Mouse (Mus musculus) large intestine, adult 2 months (tissue): ENCODE results near the gene Shisa7. TPM values are rescaled to one million over a fixed set of nuclear protein-coding genes. Genes with fewer than 3 reads are reported as not detected.
"Not testable (repeated sequence)": the region's sequence is repeated elsewhere in the genome, so short reads cannot be mapped to it uniquely, and the experiment has no call there.

Experiments
- DNase-seq: peaks from one replicate; pipeline ENCODE4 v3.0.0-alpha.2; 2012; ENCODE audit warnings: low read depth, low spot score
- WGBS: fragments of 180-500 bp; shearing (Covaris S2); methylation state at CpG from one replicate; pipeline ENCODE4 v1.1.7; 2018; 5-methylcytosine and 5-hydroxymethylcytosine counted together
- polyA plus RNA-seq: library from polyadenylated mRNA; depleted of rRNA; stranded (reverse); fragments of >200 nt; gene quantifications from 2 replicates; pipeline ENCODE4 v1.2.3, GENCODE M21; 2012

The Shisa7 gene
- polyA plus RNA-seq, 1 experiment = 0.86 TPM

DNA sequence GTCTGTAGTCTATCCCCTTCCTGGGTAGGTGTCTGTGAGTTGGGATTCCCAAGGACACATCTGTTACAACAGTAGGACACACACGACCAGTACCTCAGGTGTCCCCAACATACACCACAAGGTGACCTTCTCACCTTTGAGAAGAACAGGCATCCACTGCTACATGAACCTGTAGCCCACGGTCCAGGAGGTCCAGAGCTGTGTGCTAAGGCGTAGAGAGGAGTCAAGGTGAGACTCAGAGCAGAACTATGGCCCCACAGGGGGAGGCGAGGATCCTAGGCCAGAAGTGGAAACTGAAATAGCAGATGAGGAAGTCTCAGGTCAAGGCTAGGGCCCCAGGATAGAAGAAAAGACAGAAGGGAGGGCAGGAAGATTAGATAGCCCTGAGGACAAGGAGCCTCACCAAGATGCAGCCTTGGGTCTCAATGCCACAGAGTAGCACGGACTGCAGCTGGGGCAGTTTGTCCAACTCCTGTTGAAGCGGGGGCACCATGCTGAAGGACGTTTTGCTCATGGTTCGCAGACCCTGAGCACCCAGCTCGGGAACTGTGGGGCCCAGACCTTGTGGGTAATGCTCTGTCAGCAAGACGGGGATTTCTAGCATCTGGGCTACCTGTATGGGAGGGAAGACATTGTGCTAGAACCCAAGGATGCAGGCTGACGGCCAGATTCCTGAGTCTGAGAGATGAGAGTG lies 6.3 kb upstream of the Shisa7 start:
- 83% methylated on average over 11 of the region's 11 CpGs for WGBS

DNA sequence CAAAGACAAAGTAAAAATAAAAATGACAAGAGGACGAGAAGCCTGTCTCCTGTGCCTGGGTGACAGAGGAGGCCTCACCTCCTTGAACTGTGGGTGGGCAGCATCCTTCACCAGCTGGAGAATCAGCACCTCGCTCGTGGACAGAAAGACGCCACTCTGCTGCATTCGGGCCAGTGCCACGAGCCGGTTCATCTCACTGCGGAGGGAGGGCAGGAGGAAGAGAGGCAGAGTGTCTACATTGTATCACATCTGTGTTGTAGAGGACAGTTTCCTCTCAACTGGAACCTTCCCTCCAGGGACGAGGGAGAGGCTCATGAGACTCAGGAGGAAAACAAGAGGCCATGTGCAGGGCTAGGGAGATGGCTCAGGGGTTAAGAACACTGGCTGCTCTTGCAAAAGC lies 4.9 kb upstream of the Shisa7 start:
- 69% methylated on average over 9 of the region's 9 CpGs for WGBS
- no peak for DNase-seq

More for the DNA sequence above, 6.3 kb upstream of the Shisa7 start:
- no peak for DNase-seq

DNA sequence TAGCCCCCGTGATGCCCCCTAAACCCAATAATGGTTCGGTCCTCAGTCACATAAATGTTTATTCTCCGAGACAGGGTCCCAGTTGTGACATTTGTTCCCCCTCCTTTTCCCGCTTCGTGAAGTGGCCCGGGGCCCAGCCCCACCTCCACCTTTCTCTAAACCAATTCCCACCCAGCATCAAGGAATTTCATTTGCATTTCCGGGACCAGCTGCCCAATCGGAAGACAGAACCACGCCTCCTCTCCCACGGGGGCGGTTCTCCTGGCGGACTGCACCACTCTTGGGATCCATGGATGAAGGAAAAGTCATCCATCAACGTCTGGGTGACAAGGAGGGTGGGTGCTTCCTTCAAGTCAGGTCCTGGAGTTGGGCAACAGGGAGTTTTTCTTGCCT lies 417 bp upstream of the Shisa7 start:
- WGBS = 7% methylated on average over 13 of the region's 13 CpGs
- no peak for DNase-seq

DNA sequence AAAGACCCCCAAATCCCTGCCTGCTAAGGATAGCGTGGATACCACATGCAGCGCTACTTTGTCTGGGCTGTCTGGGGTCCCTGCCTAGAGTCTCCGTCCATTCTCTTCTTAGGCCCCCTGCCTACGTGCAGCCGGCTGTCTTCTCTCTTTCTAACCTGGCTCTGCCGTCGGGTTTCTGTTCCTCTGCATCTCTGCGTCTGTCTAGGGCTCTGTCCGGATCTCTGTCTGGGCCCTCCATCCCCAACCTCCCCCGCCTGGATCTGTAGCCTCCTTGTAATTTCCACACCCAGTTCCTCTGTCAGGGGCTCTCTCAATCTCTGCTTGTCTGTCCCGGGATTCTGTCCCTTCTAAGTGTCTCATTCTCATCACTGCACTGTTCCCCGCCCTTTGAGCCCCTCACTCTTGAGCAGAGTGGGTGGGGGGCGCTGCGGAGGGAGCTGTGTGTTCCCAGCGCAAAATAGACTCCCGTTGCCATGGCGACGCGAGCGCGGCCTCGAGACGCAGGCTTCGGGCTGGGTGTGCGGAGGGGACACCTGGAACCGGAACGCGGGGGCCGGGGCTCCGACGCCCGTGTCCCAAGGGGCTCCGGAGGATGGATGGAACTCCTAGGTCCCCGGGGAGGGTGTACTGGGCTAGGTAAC lies 772 bp downstream of the Shisa7 start:
- WGBS = 3% methylated on average over 34 of the region's 34 CpGs
- no peak for DNase-seq

DNA sequence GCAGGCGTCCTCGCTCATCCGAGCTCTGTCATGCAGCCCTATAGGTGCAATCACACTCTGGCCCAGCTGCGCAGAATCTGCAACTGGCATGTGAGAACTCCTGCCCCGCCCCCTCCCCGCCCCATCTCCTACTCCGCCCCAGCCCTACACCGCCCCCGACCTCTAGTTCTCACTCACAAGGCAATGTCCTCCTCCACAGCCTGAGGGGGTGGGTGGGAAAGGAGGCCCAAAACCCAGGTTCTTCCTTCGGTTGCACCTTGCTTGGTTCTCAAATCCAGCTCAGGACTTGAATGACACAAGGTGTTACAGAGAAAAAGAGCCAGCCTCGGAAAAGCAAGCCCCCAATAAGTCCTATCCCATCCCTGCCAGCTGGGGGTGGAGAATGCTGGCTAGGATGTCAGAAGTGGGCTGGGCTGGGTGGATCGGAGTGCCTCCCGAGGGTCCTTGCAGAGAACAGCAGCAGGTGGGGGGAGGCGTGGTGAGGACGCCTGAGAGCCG lies 1.8 kb downstream of the Shisa7 start:
- no peak for DNase-seq
- WGBS = under 1% methylated on average over 16 of the region's 16 CpGs

DNA sequence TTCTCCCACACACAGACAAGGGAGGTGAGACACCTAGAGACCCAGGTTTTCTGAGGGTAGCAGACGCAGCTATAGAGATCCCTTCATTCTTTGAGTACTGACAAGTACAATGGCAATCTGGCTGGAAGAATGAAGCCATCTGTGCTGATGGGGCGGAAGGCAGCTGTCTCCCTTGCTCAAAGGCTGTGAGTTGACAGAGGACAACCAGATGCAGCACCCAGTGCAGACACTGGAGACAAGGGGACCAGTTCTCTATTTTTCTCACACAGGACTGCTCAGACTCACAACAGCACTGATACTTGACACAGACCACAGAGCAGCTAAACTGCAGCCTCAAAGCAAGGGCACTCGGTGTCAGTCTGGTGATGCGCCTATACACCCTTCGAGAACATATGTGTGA lies 2.4 kb downstream of the Shisa7 start:
- 58% methylated on average over 5 of the region's 5 CpGs for WGBS
- no peak for DNase-seq

DNA sequence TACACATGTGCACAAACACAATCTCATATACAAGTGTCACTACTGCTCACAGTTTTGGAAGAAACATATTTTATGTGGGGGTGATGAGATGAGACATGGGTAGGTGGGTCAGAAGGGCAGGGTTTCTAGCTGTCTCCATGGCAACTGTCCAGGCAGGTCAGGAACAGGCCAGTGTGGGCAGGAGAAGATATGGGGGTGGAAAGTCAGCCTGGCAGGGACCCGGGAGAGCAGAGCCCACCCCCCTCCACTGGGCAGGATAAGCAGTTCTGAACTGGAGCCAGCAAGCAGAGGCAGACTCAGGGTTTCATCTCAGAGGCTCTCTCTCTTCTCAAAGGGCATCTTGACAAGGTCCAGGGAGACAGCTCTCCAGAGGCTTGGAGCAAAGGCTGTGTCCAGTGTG lies 6.9 kb downstream of the Shisa7 start:
- 9% methylated on average over 1 of the region's 1 CpGs for WGBS
- DNase-seq = no peak

DNA sequence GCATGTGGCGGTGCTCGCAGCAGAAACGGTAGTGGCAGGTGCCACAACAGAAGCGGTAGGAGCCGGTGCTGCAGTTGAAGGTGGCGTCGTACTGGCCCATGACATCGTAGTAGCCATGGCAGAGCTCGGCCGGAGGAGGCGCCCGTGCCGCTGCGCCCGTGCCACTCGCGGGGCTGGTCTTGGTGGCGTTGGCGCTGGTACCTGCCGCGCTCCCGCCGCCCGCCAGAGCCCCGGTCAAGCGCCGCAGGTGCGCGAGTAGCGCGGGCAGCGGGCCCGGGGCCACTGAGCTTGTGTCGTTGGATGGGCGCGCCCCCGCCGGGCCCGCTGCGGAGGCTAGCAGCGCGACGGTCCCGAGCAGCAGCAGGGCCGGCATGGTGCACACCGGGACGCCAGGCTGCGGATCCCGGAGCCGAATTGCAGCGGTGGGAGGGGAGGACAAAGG lies 8.1 kb downstream of the Shisa7 start:
- no peak for DNase-seq
- WGBS = under 1% methylated on average over 51 of the region's 51 CpGs

DNA sequence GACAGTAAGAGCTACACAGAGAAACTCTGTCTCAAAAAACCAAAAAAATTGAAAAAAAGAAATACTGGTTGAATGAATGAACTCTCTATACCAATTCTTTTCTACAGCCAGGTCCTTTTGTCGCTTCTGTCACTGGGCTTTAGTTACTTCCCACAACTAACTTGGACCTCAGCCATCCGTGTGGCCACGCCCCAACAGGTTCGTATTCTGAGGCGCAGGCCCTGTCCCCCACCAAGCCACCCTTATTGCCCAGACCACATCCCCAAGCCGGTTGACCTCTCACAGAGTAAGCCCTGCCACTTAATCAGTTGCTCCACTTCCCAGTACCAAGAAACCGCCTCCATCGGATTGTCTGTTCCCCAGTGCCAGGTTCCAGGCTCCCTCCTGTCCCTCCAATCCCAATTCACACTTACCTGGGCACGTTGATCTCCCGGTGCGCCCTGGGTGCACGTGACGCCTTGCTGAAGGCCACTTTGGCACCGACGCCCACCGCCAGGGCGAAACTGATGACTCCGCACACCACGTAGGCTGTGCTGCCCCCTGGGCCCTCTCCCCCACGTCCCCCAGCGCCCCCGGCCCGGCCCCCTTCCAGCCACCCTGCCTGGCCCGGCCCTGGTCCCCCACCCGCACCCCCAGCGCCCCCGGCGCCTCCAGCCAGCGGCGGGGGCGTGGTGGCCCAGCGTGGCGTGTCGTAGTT lies 8.7 kb downstream of the Shisa7 start:
- DNase-seq = no peak
- WGBS = 2% methylated on average over 34 of the region's 34 CpGs

DNA sequence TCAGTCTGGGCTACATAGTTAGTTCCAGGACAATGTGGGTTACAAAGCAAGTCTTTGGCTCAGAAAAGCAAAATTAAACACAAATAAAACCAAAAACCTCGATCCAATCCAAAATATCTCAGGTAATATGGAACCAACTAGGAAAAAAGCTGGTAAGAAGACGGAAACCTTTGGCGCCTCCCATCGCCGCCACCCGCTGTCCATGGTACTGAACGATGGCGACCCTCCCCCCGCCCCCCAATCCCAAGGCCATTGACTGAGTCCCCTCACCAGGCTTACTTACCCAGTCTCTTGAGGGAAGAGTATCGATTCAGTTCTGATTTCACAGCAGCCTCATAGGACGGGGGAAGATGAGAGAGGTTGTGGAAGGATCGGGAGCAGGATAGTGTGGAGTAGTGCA lies 14.0 kb downstream of the Shisa7 start:
- 27% methylated on average over 12 of the region's 12 CpGs for WGBS
- no peak for DNase-seq

DNA sequence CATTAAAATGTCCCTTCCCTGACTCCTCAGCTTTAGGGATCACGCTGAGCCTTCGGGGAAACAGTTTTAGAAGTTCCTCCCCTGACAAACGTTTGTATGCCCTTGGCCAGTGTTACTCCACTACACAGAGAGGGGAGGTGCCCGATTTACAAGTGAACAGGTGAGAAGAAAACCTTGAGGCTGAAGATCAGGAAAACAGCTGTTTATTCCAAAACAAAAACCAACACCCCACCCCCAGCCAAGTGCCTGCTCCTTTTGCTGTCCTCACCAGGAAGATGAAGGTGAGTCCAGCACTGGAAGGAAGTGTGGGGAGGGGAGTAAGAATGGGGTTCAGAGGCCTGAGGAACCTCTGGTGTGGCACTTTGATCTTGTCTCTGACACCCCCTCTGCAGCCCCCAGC lies 19.1 kb downstream of the Shisa7 start:
- 41% methylated on average over 4 of the region's 4 CpGs for whole genome bisulfite sequencing
- DNase-seq = no peak

DNA sequence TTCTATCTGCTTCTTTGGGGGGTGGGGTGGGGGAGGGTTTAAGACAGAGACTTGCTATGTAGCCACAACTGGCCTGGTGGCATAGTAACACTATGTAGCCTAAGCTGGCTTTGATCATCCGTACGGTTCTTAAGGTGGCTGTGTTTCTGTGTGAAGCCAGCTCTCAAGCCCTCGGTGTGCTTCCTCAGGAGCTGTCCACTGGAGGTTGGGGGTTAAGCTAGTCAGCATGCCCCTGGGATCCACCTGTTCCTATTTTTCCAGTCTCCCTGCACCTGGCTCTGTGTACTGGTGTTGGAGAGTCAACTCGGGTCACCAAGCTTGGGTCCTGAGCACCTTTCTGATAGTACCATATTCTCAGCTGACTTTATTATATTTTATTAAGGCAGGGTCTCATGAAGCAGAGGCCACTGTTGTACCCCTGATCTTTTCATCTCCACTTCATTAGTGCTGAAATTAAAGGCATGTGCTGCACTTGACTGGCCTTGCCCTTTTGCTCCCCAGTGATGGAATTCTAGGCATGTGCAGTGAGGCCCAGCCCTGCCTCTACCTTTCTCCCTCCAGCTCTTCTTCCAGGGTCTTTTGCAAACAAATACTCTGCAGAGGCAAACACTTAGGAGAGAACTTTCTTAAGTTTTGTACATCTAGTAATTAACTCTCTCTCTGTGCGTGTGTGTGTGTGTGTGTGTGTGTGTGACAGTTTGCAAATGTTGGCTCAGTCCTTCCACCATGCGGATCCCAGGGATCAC lies 22.2 kb downstream of the Shisa7 start:
- no peak for DNase-seq
- 66% methylated on average over 6 of the region's 6 CpGs for WGBS

DNA sequence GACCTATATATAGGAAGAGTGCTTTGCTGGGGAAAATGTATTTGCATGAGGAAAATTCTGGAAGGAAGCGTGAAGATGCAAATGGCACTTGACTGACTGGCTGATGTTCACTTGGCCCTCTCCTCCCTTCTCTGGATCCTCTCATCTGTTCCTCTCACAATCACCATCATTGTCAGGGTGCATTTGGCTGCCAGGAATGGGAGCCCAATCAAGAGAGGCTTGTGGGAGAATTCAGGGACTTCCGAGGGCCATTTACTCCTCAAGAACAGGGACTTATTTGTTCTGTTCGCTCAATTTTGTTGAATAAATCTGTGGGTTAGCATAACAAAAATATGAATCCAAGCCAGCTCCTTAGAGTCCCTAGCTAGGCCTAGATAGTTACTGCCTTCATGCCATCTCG lies 22.8 kb downstream of the Shisa7 start:
- 78% methylated on average over 4 of the region's 4 CpGs for WGBS
- DNase-seq = no peak

DNA sequence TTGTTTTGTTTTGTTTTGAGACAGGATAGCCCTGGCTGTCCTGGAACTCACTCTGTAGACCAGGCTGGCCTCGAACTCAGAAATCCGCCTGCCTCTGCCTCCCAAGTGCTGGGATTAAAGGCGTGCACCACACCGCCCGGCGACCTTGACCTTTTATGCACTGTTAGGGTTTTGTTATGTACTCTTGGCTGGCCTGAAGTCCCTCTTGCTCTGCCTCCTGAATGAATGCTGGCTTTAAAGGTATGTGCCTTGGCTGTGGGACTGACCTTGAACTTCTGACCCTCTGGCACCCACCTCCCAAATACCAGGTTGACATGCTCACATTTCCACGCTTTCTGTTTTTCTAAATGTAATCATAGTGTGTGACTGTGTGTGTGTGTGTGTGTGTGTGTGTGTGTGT lies 23.6 kb downstream of the Shisa7 start:
- WGBS = 85% methylated on average over 7 of the region's 7 CpGs
- DNase-seq = not testable (repeated sequence)

DNA sequence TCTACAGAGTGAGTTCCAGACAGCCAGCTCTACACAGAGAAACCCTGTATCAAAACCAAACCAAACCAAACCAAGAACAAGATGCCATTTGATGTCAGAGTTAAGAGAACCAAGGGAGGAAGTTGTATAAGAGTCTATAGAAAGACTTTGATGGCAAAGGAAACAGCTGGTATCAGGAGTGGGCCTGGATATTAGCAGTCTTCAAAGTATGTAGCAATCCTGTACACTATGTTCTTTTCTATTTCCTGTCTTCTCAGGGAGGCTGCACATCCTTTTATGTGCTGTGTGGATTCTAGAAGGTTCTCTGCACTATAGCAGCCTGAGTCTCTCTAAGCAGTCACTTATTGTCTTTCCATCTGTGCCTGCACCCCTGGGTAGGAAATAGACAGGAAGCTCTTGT lies 27.9 kb downstream of the Shisa7 start:
- no peak for DNase-seq

DNA sequence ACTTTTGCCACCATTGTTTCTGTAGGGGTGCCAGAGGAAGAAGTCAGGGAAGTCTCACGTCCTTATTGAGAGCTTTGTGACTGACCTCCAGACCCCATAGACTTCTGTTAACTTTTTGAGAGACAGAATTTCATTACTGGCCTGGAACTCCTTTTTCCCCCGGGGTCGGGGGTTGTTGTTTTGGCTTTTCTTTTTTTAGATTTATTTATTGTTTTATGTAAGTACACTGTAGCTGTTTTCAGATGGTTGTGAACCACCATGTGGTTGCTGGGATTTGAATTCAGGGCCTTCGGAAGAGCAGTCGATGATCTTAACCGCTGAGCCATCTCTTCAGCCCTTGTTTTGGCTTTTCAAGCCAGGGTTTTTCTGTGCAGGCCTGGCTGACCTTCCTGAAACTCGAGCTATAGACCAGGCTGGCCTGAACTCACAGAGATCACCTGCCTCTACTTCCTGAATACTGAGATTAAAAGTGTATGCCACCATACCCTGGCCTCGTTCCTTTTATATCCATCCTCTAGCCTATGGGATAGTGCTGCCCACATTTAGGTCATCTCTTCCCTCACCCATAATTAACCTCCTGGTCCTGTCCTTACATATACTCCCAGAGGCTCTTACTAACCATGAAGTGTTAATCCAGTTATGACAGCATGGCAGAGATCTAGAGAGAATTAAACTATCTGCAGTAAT lies 31.2 kb downstream of the Shisa7 start:
- WGBS = 9% methylated on average over 8 of the region's 8 CpGs
- DNase-seq = no peak

DNA sequence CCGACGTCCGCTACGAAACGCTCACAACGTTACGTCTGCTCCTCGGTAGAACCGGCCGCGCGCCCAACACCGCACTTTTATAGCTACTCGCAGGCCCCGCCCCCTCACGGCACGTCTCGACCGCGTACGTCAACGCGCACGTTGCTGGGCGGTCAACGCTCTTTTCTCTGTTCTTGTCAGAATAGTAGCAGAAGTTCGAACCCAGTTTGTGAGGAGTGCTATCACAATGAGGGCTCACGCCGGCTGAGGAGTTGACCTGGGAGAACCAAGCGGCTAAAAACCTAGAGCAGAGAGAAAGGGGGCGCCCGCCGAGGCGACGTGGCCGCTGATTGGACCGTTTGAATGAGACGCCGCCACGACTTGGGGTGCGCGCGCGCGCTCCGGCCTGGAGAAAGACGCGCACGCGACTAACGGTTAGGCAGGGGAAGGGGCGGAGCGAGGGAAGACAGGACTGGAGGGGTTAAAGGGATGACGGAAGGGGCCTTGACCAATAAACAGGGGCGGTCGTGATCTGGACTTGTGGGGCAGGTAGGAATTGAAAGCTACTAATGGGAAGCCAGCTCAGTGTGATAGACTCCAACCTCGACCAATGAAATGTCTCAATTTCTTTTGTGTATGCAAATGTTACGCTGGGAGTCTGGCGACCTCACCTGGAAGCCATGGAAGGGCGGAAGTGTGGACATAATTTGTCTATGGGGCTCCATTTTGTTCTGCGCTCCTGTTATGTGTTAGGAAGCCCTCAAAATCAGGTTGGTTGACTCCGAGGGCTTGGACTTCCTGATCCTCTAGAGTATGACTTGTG lies 32.0 kb downstream of the Shisa7 start, which contains the start of gene Ube2s:
TSS of gene Ube2s (minus strand) at position 288 of the 802 bp plus-strand sequence.
- DNase-seq = peak; percentile 99
- WGBS = under 1% methylated on average over 62 of the region's 62 CpGs

DNA sequence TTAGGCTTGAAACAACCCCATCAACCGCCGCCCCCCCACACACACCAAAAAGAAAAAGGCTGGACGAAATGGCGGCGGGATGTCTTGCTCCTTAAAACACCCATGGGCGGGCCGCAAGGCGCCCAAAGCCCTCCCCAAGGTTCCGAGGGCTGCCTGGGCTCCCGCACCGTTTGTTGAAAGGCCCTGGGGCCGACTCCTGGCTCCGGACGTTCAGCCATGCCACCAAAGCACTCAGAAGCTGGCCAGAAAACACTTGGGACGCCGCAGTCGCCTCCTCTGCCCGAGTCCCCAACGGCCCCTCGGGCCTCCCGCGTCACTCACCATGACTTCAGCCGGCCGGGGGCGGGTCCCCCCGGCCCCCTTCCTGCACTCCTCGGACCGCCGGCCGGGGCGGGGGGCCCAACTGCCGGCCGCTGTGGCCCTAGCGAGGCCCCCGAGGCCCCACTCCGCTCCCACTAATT lies 32.6 kb downstream of the Shisa7 start:
- DNase-seq = no peak
- under 1% methylated on average over 31 of the region's 36 CpGs for WGBS

DNA sequence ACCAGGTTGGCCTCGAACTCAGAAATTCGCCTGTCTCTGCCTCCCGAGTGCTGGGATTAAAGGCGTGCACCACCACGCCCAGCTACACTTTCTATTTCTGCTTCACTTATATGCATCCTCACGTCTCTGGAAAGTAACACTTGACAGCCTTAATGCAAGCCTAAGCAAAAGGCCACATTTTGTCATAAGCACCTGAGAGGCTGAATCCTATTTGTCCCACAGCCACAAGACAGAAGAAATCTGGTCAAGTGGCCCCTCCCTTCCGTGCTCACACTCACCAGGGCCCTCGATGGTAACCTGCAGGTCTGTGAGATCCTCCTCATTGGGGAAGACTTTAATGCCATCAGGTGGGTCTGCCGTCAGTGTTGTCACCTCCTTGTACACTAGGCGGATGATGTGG lies 33.4 kb downstream of the Shisa7 start:
- WGBS = 18% methylated on average over 10 of the region's 10 CpGs
- DNase-seq = not testable (repeated sequence)
